Mouse (Mus musculus): ENCODE results near the gene Ppan. TPM values are rescaled to one million over a fixed set of nuclear protein-coding genes. Genes with fewer than 3 reads are reported as not detected.

Gene Ppan
- polyA plus RNA-seq, 1 experiment from 2014 or later, result 55.9 TPM

Other genes with a start within 250 kb of the Ppan start
- 448 and 456 TPM in 2 replicates for gene Ubl5, start 245.3 kb upstream of the Ppan start, polyA plus RNA-seq (2014; fragmentation: Nextera tagmentation; extraction: Ambion mirVana)
- gene Fbxl12, start 243.4 kb upstream of the Ppan start, polyA plus RNA-seq (2014; fragmentation: Nextera tagmentation; extraction: Ambion mirVana), result 12.6 and 14.3 TPM in 2 replicates
- gene Pin1, start 236.1 kb upstream of the Ppan start, polyA plus RNA-seq (2014; fragmentation: Nextera tagmentation; extraction: Ambion mirVana), result 65.2 and 65.9 TPM in 2 replicates
- gene Olfm2, start 141.8 kb upstream of the Ppan start, polyA plus RNA-seq (2014; fragmentation: Nextera tagmentation; extraction: Ambion mirVana), result 64.4 and 65.1 TPM in 2 replicates
- gene Col5a3, start 73.1 kb upstream of the Ppan start, polyA plus RNA-seq (2014; fragmentation: Nextera tagmentation; extraction: Ambion mirVana), result 0.32 and 0.66 TPM in 2 replicates
- gene Rdh8, start 69.7 kb upstream of the Ppan start, polyA plus RNA-seq (2014; fragmentation: Nextera tagmentation; extraction: Ambion mirVana), result not detected in 2 replicates
- 0.59 and 0.97 TPM in 2 replicates for gene A230050P20Rik, start 19.5 kb upstream of the Ppan start, polyA plus RNA-seq (2014; fragmentation: Nextera tagmentation; extraction: Ambion mirVana)
- gene Angptl6, start 8.4 kb upstream of the Ppan start, polyA plus RNA-seq (2014; fragmentation: Nextera tagmentation; extraction: Ambion mirVana), result 4.3 and 4.9 TPM in 2 replicates
- gene Eif3g, start 10.4 kb downstream of the Ppan start, polyA plus RNA-seq (2014; fragmentation: Nextera tagmentation; extraction: Ambion mirVana), result 342 and 364 TPM in 2 replicates
- gene Dnmt1, start 71.7 kb downstream of the Ppan start, polyA plus RNA-seq (2014; fragmentation: Nextera tagmentation; extraction: Ambion mirVana), result 65.6 and 82.9 TPM in 2 replicates
- gene S1pr2, start 88.6 kb downstream of the Ppan start, polyA plus RNA-seq (2014; fragmentation: Nextera tagmentation; extraction: Ambion mirVana), result 23.4 TPM in 2 replicates
- gene Mrpl4, start 114.6 kb downstream of the Ppan start, polyA plus RNA-seq (2014; fragmentation: Nextera tagmentation; extraction: Ambion mirVana), result 120 and 132 TPM in 2 replicates
- gene Icam1, start 127.8 kb downstream of the Ppan start, polyA plus RNA-seq (2014; fragmentation: Nextera tagmentation; extraction: Ambion mirVana), result 4.3 and 4.5 TPM in 2 replicates
- 5.4 and 5.7 TPM in 2 replicates for gene Icam4, start 141.2 kb downstream of the Ppan start, polyA plus RNA-seq (2014; fragmentation: Nextera tagmentation; extraction: Ambion mirVana)
- gene Icam5, start 143.9 kb downstream of the Ppan start, polyA plus RNA-seq (2014; fragmentation: Nextera tagmentation; extraction: Ambion mirVana), result 0.24 TPM in 1 of 2 replicates, not detected in the other
- 0.45 and 2.7 TPM in 2 replicates for gene Zglp1, start 178.9 kb downstream of the Ppan start, polyA plus RNA-seq (2014; fragmentation: Nextera tagmentation; extraction: Ambion mirVana)
- gene Gm49373, start 184.9 kb downstream of the Ppan start, polyA plus RNA-seq (2014; fragmentation: Nextera tagmentation; extraction: Ambion mirVana), result 0.40 and 1.0 TPM in 2 replicates
- 46.1 and 53.2 TPM in 2 replicates for gene Fdx1l, start 185.4 kb downstream of the Ppan start, polyA plus RNA-seq (2014; fragmentation: Nextera tagmentation; extraction: Ambion mirVana)
- gene Gm38431, start 203.8 kb downstream of the Ppan start, polyA plus RNA-seq (2014; fragmentation: Nextera tagmentation; extraction: Ambion mirVana), result 2.0 and 2.3 TPM in 2 replicates
- 60.2 and 60.7 TPM in 2 replicates for gene Raver1, start 203.8 kb downstream of the Ppan start, polyA plus RNA-seq (2014; fragmentation: Nextera tagmentation; extraction: Ambion mirVana)
- gene Tyk2, start 243.1 kb downstream of the Ppan start, polyA plus RNA-seq (2014; fragmentation: Nextera tagmentation; extraction: Ambion mirVana), result 6.9 and 8.0 TPM in 2 replicates

Measured in hindbrain, embryonic 11.5 days (tissue).